Mouse (Mus musculus) liver, embryonic 12.5 days (tissue): ENCODE measurements around the gene Inhbc. TPM values are rescaled to one million over a fixed set of nuclear protein-coding genes. Genes with fewer than 3 reads are reported as not detected.

ENCODE experiments used
- ATAC-seq: fragments of 200-750 bp; cut with Nextera tagmentation; 2 replicates; pipeline ENCODE4 v1.8.0; 2017; ENCODE audit warnings: moderate number of reproducible peaks, mild to moderate bottlenecking, moderate library complexity
- H3K27ac ChIP-seq: fragments of 300-500 bp; sonication (generic); 2 replicates; pipeline ENCODE4 v1.5.1; 2016; ENCODE audit warnings: mild to moderate bottlenecking
- H3K27me3 ChIP-seq: fragments of 300-500 bp; sonication (generic); replicated peaks from 2 replicates; pipeline ENCODE4 v1.6.1; 2016; ENCODE audit warnings: mild to moderate bottlenecking, moderate library complexity
- H3K36me3 ChIP-seq: fragments of 300-500 bp; sonication (generic); 2 replicates; pipeline ENCODE4 v1.6.1; 2016; ENCODE audit warnings: mild to moderate bottlenecking, moderate library complexity
- H3K4me1 ChIP-seq: fragments of 300-500 bp; sonication (generic); 2 replicates; pipeline ENCODE4 v1.6.1; 2016
- H3K4me2 ChIP-seq: fragments of 300-500 bp; sonication (generic); 2 replicates; pipeline ENCODE4 v1.6.1; 2016; ENCODE audit warnings: mild to moderate bottlenecking, moderate library complexity
- H3K4me3 ChIP-seq: fragments of 300-500 bp; sonication (generic); 2 replicates; pipeline ENCODE4 v1.5.1; 2016; ENCODE audit warnings: mild to moderate bottlenecking, moderate library complexity
- H3K9ac ChIP-seq: fragments of 300-500 bp; sonication (generic); 2 replicates; pipeline ENCODE4 v1.6.1; 2016; ENCODE audit warnings: mild to moderate bottlenecking, moderate library complexity
- H3K9me3 ChIP-seq: fragments of 300-500 bp; sonication (generic); replicated peaks from 2 replicates; pipeline ENCODE4 v1.6.1; 2016; ENCODE audit warnings: mild to moderate bottlenecking, moderate library complexity
- WGBS: fragments of 180-500 bp; shearing (Covaris S2); methylation state at CpG from one replicate; pipeline ENCODE4 v1.1.7; 2016; ENCODE audit not compliant: insufficient replicate concordance; 5-methylcytosine and 5-hydroxymethylcytosine counted together
- polyA plus RNA-seq: library from polyadenylated mRNA; unstranded; fragments of >200 nt; fragmentation: Nextera tagmentation; extraction: Ambion mirVana; gene quantifications from 2 replicates; pipeline ENCODE4 v1.2.1, GENCODE M21; 2016

The Inhbc gene
- polyA plus RNA-seq, 1 experiment from 2014 or later = 1.5 TPM

DNA sequence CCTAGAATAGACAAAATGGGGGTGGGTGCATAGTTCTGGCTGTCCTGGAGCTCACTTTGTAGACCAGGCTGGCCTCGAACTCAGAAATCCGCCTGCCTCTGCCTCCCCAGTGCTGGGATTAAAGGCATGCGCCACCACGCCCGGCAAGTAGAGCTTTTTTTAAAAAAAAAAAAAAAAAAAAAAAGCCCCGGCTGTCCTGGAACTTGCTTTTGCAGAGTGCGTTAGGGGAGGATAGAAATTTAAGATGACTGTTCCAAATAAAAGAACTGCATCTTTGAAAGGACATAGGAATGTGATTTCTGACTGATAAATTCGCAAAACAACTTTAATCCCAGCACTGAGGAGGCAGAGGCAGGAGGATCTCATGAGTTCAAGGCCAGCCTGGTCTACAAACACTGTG, 9.4 kb upstream of the Inhbc start:
- peak overlapping the region; percentile 89 for H3K4me2 ChIP-seq
- H3K4me3 ChIP-seq = peak overlapping the region; percentile 74
- WGBS = 75% methylated on average over 8 of the region's 8 CpGs
- H3K9ac ChIP-seq = peak overlapping the region; percentile 88
- H3K4me1 ChIP-seq = peaks cover 28% of the 10 kb centered on the region
- H3K9me3 ChIP-seq = no peaks in the 10 kb centered on the region
- no peaks in the 10 kb centered on the region for H3K27me3 ChIP-seq
- peak overlapping the region; percentile 87 for H3K27ac ChIP-seq
- no peaks in the 10 kb centered on the region for H3K36me3 ChIP-seq
- no peak for ATAC-seq

- Histone ChIP-seq H3K36me3 (no peaks in the 10 kb centered on the region), H3K9me3 (no peaks in the 10 kb centered on the region), H3K4me1 (peaks cover 19% of the 10 kb centered on the region), H3K27me3 (no peaks in the 10 kb centered on the region), H3K4me2 (0 out of 2 replicates have a peak overlapping the region, but pooled peaks have one; percentile 10), H3K9ac (no peak overlapping the region), H3K27ac (peak overlapping the region; percentile 68), H3K4me3 (no peak overlapping the region)
- ATAC-seq = no peak
- 32% methylated on average over 3 of the region's 3 CpGs for WGBS
Observed at GRCm38 (mm10) chr10:127377700-127378099, 7.5 kb upstream of the Inhbc start.

GRCm38 (mm10) chr10:127371023-127371422, 792 bp upstream of the Inhbc start:
- Histone ChIP-seq H3K4me3 (no peak overlapping the region), H3K4me2 (no peak overlapping the region), H3K4me1 (0 out of 2 replicates have a peak, but pooled peaks cover 3% of the 10 kb centered on the region), H3K9ac (no peak overlapping the region), H3K9me3 (no peaks in the 10 kb centered on the region), H3K36me3 (no peaks in the 10 kb centered on the region), H3K27me3 (0 out of 2 replicates have a peak, but pooled peaks cover 9% of the 10 kb centered on the region), H3K27ac (no peak overlapping the region)
- 50% methylated on average over 2 of the region's 2 CpGs for WGBS
- no peak for ATAC-seq

- no peak overlapping the region for H3K4me3 ChIP-seq
- peak overlapping the region; percentile 77 for H3K27ac ChIP-seq
- WGBS = 80% methylated on average over 2 of the region's 2 CpGs
- H3K36me3 ChIP-seq = no peaks in the 10 kb centered on the region
- 0 out of 2 replicates have a peak, but pooled peaks cover 3% of the 10 kb centered on the region for H3K4me1 ChIP-seq
- H3K27me3 ChIP-seq = 0 out of 2 replicates have a peak, but pooled peaks cover 9% of the 10 kb centered on the region
- no peak overlapping the region for H3K9ac ChIP-seq
- no peak overlapping the region for H3K4me2 ChIP-seq
- no peaks in the 10 kb centered on the region for H3K9me3 ChIP-seq
- ATAC-seq = peak; percentile 44; the same call in 1 of the 2 replicates
Observed at GRCm38 (mm10) chr10:127368273-127368672, 2.0 kb downstream of the Inhbc start.

DNA sequence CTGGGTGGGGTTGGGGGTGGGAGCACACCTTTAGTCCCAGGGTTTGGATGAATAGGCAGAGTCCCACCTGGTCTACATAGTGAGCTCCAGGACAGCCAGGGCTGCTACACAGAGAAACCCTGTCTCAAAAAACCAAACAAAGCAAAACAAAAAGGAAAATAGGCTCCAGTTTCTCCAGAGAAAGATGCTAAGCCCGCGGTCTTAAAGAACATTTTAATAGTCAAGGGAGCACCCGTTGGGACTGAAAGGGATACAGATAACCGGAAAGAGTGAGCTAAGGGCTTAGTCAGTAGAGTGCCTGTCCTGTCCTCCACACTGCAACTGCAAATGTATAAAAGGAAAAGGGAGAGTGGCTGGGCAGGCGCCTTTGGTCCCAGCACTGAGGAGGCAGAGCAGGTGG, 3.1 kb downstream of the Inhbc start:
- ATAC-seq = no peak
- no peaks in the 10 kb centered on the region for H3K36me3 ChIP-seq
- H3K27ac ChIP-seq = 0 out of 2 replicates have a peak overlapping the region, but pooled peaks have one; percentile 40
- no peak overlapping the region for H3K4me2 ChIP-seq
- H3K27me3 ChIP-seq = 0 out of 2 replicates have a peak, but pooled peaks cover 9% of the 10 kb centered on the region
- H3K9me3 ChIP-seq = no peaks in the 10 kb centered on the region
- 0 out of 2 replicates have a peak, but pooled peaks cover 3% of the 10 kb centered on the region for H3K4me1 ChIP-seq
- no peak overlapping the region for H3K9ac ChIP-seq
- WGBS = 64% methylated on average over 5 of the region's 5 CpGs
- H3K4me3 ChIP-seq = no peak overlapping the region

GRCm38 (mm10) chr10:127360714-127361113, 9.5 kb downstream of the Inhbc start:
- Histone ChIP-seq H3K4me1 (no peaks in the 10 kb centered on the region), H3K27me3 (peaks cover 1% of the 10 kb centered on the region; the same call in 1 of the 2 replicates), H3K27ac (no peak overlapping the region), H3K4me2 (no peak overlapping the region), H3K4me3 (no peak overlapping the region), H3K9ac (no peak overlapping the region), H3K36me3 (no peaks in the 10 kb centered on the region), H3K9me3 (no peaks in the 10 kb centered on the region)
- 55% methylated on average over 3 of the region's 3 CpGs for WGBS
- ATAC-seq = no peak

- no peaks in the 10 kb centered on the region for H3K9me3 ChIP-seq
- H3K27ac ChIP-seq = peak overlapping the region; percentile 36; the same call in 1 of the 2 replicates
- no peaks in the 10 kb centered on the region for H3K36me3 ChIP-seq
- H3K27me3 ChIP-seq = peaks cover 24% of the 10 kb centered on the region
- WGBS = 67% methylated on average over 10 of the region's 10 CpGs
- H3K4me2 ChIP-seq = no peak overlapping the region
- H3K4me3 ChIP-seq = no peak overlapping the region
- ATAC-seq = peak; percentile 30; the same call in 1 of the 2 replicates
- H3K4me1 ChIP-seq = peaks cover 8% of the 10 kb centered on the region
- no peak overlapping the region for H3K9ac ChIP-seq
Observed at GRCm38 (mm10) chr10:127355336-127355735, 14.9 kb downstream of the Inhbc start.

DNA sequence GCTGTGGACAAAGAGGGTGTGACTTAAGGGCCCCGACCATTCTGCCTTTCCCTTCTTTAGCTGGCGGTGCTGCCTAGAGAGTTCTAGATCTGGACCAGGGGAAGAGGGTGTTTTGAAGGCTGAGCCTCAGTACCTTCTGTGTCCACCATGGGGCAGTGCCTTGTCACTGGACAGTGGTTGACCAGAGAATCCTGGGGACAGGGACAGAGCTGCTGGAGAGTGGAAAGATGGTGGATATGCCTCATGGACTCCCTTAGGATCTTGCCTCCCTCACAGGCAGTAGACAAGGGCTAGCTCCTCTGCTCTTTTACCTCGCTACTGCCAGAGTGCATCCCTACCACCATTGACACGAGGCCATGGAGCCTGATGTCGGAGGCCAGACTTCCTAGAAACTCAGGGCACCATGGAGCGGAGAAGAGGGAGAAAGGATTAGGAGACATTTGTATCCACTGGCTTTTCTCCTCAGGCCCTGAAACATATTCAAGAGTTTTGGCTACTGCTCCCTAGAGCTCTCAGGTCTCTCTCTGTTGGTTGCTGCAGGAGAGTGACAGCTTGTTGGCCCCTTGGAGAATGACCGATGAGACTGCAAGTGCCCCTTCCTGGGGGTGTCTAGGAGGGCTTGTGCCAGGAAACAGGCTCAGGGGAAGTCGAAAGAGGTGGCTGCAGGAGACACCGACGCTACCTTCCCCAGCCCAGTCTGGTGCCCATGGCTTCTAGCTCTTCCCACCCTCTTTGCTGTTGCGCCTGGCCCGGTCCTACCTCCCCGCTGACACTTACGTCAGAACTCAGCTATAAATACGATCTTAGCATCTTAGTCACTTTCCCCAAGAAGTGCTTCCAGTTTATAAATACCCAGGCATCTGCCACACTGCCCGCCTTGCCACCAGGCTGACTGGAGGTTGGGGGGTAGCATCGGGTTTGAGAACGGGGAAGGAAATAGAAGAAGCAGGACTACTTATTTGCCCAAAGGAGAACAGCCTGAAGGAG, 16.0 kb downstream of the Inhbc start, which contains the start of gene Inhbe:
TSS of gene Inhbe (minus strand) at position 503 of the 987 bp plus-strand sequence.
- no peaks in the 10 kb centered on the region for H3K36me3 ChIP-seq
- H3K27me3 ChIP-seq = peaks cover 27% of the 10 kb centered on the region
- no peak within 1 kb of the TSS for H3K4me3 ChIP-seq
- WGBS = 55% methylated on average over 18 of the region's 18 CpGs
- H3K9ac ChIP-seq = no peak within 1 kb of the TSS
- H3K9me3 ChIP-seq = no peaks in the 10 kb centered on the region
- no peak for ATAC-seq
- peaks cover 13% of the 10 kb centered on the region for H3K4me1 ChIP-seq
- H3K4me2 ChIP-seq = no peak within 1 kb of the TSS
- H3K27ac ChIP-seq = no peak within 1 kb of the TSS

DNA sequence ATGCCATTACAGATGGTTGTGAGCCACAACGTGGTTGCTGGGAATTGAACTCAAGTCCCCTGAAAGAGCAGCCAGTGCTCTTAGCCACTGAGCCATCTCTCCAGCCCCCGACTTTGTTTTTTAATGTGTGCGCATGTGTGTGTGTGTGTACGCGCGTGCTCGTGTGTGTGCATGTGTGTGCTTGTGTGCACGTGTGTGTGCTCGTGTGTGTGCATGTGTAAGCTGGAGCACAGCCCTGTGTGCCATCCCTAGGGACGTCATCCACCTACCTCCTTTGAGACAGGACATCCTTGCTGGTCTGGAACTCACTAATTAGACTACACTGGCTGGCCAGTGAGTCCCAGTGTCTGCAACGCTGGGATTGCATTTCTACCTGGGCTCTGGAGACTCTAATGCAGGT, 17.5 kb downstream of the Inhbc start:
- H3K27ac ChIP-seq = no peak overlapping the region

GRCm38 (mm10) chr10:127352187-127352586, 18.0 kb downstream of the Inhbc start:
- Histone ChIP-seq H3K36me3 (no peaks in the 10 kb centered on the region), H3K27me3 (peaks cover 27% of the 10 kb centered on the region), H3K4me3 (no peak overlapping the region), H3K9me3 (no peaks in the 10 kb centered on the region), H3K4me1 (peaks cover 13% of the 10 kb centered on the region), H3K27ac (no peak overlapping the region), H3K4me2 (no peak overlapping the region), H3K9ac (no peak overlapping the region)
- WGBS = 66% methylated on average over 9 of the region's 9 CpGs
- 0 out of 2 replicates have a peak, but pooled peaks have one; percentile 8 for ATAC-seq

More for the DNA sequence above, 17.5 kb downstream of the Inhbc start:
- 80% methylated on average over 11 of the region's 11 CpGs for WGBS
- Histone ChIP-seq H3K4me1 (peaks cover 13% of the 10 kb centered on the region), H3K9ac (no peak overlapping the region), H3K27me3 (peaks cover 27% of the 10 kb centered on the region), H3K4me2 (no peak overlapping the region), H3K4me3 (no peak overlapping the region), H3K9me3 (no peaks in the 10 kb centered on the region), H3K36me3 (no peaks in the 10 kb centered on the region)
- no peak for ATAC-seq

DNA sequence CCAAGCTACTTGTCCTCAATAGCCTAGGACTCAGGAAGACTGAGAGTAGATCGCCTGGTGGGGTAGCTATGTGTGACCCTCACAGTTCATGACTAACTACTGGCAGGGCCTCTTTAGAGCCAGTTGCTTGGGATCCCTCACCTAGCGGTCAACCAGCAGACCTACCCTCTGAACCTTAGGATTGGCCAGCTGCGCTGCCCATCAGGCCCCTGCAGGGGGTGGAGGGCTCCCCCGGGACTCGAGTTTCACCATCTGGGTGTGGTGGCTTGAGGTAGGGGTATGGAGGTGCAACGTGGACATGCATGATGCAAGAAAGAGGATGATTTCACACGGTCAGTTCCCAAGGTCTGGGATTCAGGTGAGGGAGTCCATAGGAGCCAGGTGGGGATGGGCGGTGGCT, 18.5 kb downstream of the Inhbc start:
- Histone ChIP-seq H3K36me3 (no peaks in the 10 kb centered on the region), H3K27ac (no peak overlapping the region), H3K4me1 (peaks cover 13% of the 10 kb centered on the region), H3K4me3 (no peak overlapping the region), H3K9ac (no peak overlapping the region), H3K9me3 (no peaks in the 10 kb centered on the region), H3K27me3 (peaks cover 27% of the 10 kb centered on the region), H3K4me2 (no peak overlapping the region)
- no peak; the same call in 1 of the 2 replicates for ATAC-seq
- WGBS = 58% methylated on average over 8 of the region's 8 CpGs

DNA sequence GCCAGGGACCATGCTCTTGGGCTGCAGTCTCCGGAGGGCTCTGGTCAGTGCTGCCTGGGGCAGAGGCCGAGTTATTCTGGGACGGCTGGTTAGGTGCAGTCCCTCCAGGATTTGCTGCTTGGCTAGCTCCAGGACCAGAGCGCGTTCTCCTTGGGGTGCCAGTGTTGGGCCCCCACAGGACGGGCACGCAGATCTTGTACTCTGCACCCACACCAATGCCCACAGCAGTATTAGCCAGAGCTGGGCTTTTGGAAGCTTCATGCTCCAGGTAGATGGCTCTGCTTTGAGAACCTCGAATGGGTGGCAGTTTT, 19.0 kb downstream of the Inhbc start:
- no peak overlapping the region for H3K4me3 ChIP-seq
- no peak for ATAC-seq
- peaks cover 27% of the 10 kb centered on the region for H3K27me3 ChIP-seq
- peaks cover 13% of the 10 kb centered on the region for H3K4me1 ChIP-seq
- no peaks in the 10 kb centered on the region for H3K36me3 ChIP-seq
- H3K9me3 ChIP-seq = no peaks in the 10 kb centered on the region
- WGBS = 66% methylated on average over 8 of the region's 8 CpGs
- H3K4me2 ChIP-seq = peak overlapping the region; percentile 52
- no peak overlapping the region for H3K9ac ChIP-seq
- no peak overlapping the region for H3K27ac ChIP-seq
